Mouse (Mus musculus) frontal cortex, postnatal 36 days (tissue): ENCODE data around the gene Lca5.

Experiments used
- DNase-seq, 2 experiments: peaks; one replicate each; pipeline ENCODE4 v3.0.0; 2022; ENCODE audit warnings: low spot score in 2 of 2

Lca5 gene

DNA sequence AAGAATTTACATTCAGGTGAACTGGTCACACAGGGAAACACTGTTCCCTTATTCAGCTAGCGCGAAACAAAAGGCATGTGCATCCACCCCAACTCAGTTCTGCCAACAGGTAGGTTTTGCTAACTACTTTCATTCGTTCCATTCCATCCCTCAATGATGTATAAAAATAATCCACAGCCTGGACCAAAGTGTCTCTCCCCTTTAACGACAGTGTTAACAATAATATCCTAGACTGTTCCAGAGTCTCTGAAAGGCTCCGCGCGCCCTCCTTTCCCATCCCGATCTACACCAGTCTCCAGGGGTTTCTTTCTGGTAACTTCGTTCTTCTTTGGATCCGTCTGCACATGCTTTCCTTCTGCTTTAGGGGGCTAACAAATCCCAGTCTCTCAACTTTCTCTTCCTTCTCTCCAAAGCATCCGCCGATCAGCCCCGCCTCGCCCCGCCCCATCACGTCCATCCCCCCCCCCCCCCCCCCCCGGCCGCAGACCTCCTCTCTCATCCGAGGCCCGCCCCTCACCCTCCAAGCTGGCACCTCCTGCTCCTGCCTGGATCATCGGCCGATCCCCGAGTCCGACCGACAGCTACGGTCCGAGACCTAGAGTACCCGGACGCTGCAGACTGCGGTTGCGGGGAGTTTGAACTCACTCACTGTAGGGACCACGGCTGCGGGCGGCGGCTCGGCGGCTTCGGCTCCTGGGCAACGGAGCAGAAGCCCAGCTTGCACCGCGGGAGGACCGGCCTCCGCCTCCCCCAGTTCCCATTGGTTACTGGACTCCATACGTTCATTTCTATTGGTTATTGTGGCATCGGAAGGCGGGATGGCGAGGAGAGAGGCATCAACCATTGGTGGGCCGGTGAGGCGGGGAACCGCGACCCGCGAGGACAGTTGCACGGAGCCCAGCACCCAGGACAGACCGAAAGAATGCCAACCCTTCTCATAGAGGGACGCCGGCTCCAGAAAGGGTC lies at the start of gene Lca5:
Gene Lca5, minus strand, starts transcription at position 736 of the 966 bp plus-strand sequence.
- DNase-seq = peak; percentile 94 to 97

DNA sequence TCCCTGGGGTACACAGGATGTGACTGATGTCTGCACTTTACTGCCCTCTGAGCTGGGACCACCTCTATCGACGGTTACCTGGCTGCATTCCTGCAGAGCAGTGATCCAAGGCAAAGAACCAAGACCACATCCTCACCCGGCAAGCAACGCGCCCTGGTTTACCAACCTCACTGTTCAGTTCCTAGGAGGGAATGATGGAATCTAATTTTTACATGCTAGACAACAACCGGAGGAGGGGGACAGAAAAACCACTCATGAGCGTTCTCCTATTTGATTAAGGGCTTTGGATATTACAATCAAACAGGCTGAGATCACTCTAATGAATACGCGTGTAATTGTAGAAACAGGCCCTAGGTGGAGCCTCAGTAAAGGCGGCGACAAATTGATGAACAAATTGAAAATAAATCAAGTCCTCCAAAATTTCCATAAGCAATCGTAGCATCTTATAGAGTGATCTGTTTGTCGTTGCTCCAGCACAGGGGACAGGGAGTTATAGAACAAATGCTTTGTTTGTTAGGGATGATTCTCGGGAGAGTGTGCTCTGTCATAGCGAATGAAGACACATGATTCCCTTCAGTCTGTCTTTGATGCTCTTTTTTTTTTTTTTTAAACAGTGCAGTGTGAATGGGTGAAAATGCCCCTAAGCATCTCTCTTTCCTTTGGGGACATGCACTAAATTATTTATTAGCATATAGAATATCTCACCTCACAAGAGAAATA lies 47.7 kb upstream of the Lca5 start:
- peak in 1 of 2 experiments; percentile 52 for DNase-seq

- peak; percentile 67 to 73 for DNase-seq
These were observed 47.0 kb upstream of the Lca5 start for GRCm38 (mm10) chr9:83487771-83488470.

- no peak for DNase-seq
These were observed 45.0 kb upstream of the Lca5 start for GRCm38 (mm10) chr9:83485966-83486365.

DNA sequence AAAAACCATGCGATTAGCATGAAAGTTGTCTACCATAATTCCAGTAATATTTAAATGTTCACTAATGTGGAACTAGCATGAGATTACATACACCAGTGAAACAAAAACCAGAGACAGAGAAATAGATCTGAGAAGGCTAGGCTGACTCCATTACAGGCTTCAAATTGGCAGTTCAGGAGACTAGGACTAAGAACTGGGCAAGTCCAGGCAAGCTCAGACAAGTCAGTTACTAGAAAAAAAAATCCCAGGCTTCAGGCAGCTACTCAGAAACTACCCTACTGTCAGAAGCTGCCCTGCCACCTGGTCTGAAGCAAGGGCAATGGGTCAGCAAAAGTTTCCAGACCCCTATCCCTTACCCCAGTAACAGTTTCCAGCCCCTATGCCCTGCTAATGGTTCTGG lies 44.4 kb upstream of the Lca5 start:
- DNase-seq = no peak

DNA sequence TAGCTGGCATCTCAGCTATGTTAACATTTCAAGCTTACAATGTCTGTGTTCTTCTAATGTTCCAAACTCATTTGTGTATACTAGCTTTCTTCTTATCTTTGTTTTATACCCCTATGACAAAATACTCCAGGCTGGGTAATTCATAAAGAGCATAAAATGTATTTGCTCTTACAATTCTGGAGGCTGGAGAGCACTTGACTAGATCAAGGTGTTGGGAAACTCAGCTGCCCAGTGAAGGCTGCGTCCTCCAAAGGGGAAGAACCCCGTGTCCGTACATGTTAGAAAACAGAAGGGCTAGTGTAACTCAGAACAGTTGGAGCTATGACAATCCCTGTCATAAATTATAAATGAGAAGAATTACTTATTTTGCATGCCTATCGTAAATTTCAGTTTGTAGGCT lies 42.5 kb upstream of the Lca5 start:
- DNase-seq = no peak

DNA sequence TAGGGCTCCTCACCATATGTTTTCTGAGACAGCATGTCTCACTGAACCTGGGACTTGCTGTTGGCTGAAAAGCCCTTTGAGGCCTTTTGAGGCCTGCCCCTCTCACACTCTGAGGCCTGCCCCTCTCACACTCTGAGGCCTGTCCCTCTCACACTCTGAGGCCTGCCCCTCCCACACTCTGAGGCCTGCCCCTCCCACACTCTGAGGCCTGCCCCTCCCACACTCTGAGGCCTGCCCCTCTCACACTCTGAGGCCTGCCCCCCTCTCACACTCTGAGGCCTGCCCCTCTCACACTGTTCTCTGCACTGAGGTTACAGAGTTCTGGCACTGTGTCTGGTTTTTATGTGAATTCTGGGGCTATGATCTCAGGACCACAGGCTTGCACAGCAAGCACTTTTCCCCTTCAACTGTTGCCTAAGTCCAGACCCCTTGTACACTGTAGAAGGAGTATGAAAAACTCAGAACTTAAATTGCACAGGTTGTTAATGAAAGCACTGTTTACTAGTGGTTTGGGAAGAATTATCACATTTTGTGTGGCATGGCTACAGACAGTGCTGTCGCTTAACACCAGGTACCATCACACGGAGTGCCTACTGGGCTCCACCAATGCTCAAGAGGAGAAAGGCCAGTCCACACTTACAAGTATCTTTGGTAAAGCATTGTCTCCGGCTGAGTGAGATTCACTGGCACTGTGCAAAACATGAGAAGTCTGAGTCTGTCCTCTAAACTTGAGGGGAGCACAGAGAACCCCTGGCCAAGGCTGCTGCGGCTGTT lies 41.4 kb upstream of the Lca5 start:
- DNase-seq = no peak

DNA sequence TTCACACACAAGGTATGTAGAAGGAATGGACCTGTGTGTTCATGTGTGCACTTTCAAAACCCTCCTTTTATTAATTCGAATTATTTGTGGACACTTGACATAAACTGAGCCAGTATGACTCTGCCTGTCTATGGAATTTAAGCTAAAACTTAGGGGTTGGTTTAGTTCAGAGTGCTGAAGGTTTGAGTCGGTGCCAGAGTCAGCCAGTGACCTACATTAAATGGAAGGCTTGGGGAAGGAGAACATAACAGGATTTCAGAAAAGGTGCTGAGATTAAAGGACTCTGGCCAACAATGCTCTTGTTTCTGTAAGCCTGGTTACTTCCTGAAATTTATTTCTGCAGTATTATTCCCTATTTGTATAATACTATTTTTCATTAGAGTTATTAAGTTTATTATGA lies 28.9 kb upstream of the Lca5 start:
- no peak for DNase-seq

DNA sequence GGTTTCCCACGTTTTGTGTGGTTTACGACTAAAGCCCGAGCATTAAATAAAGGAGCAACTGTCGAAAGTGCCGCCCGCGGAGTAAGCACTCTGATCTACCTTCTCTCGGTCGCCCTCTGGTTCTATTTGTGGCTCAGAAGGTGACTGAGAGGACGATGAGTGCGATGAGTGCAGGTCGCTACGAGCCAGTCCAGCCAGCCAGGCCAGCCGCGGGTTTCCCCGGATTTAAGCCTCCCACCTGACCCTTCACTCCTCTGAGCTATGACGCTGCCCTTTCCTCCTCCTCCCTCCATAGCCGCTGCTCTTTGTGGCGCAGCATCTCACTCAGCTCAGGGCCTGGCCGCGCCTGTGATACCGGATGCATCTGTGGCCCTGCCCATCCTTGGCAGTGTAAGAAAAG lies 6.8 kb upstream of the Lca5 start:
- DNase-seq = peak; percentile 59 to 61

GRCm38 (mm10) chr9:83447176-83447575 lies 6.2 kb upstream of the Lca5 start:
- no peak for DNase-seq

- no peak for DNase-seq
These were observed 3.3 kb downstream of the Lca5 start for GRCm38 (mm10) chr9:83437621-83438020.

GRCm38 (mm10) chr9:83434489-83434888 lies 6.4 kb downstream of the Lca5 start:
- DNase-seq = peak; percentile 35 to 64

GRCm38 (mm10) chr9:83433661-83434060 lies 7.3 kb downstream of the Lca5 start:
- DNase-seq = no peak

DNA sequence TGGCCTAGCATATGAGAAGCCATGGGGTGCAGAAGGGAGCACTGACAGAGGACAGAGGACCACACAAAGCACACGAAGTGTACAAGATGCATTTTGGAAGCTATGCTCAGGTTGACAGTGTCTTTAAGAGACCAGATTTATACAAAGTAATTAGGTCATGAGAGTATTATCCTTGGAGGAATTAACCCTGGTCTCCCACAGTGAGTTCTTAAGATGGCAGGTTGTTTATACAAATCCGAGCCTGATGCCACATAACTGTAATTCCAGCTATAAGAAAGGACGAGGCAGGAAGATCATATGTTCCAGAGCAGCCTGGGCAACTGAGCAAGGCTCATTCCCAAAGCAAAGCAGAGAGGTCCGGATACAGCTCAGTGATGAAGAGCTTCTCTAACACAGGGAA lies 13.0 kb downstream of the Lca5 start:
- DNase-seq = no peak

GRCm38 (mm10) chr9:83418965-83419364 lies 22.0 kb downstream of the Lca5 start:
- no peak for DNase-seq

DNA sequence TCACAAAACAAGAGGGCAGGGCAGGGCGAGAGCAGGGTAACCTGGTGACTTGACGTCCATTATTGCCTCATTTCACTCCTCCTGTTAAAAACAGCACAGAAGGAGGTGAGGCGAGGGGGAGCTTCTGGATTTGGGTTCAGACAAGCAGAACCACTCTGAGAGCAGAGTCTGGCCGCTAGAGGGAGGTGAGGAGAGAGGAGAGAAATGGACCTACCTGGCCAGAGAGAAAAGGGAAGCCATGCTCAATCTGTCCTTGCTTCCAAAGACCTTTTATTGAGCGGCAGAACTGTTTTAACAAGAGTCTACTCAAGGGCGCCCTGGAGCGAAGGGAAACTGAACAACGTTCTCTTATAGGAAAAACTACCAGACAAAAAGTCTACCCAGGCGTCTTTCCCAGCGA lies 27.9 kb downstream of the Lca5 start:
- no peak for DNase-seq

- DNase-seq = no peak
These were observed 35.8 kb downstream of the Lca5 start for GRCm38 (mm10) chr9:83405150-83405549.

- DNase-seq = no peak
These were observed 40.1 kb downstream of the Lca5 start for GRCm38 (mm10) chr9:83400783-83401182.

- DNase-seq = peak in 1 of 2 experiments; percentile 30
These were observed 41.5 kb downstream of the Lca5 start for GRCm38 (mm10) chr9:83399414-83399813.

GRCm38 (mm10) chr9:83398260-83398659 lies 42.7 kb downstream of the Lca5 start:
- no peak for DNase-seq

DNA sequence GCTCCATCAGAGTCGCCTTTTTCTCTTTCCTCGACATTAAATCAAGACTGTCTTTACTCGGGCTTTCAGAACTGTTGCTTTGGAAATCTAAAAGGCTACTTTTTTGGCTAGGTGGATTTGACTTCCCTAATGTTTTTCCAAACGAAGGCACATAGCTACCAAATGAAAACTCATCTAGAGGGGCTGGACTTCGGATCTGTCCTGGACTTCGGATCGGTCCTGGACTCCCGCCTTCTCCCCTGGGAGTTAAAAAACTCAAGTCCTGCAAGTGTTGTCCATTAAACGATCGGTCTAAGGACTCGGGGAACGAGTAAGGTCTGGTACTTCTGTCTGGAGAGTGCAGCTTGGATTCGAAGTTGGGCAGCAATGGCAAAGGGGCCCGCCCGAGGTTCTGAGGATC lies 45.5 kb downstream of the Lca5 start:
- DNase-seq = no peak
